Mouse (Mus musculus): ENCODE data around the gene Trabd2b. TPM values are rescaled to one million over a fixed set of nuclear protein-coding genes. Genes with fewer than 3 reads are reported as not detected.

Gene Trabd2b
- polyA plus RNA-seq, 1 experiment from 2014 or later, result 0.32 TPM

DNA sequence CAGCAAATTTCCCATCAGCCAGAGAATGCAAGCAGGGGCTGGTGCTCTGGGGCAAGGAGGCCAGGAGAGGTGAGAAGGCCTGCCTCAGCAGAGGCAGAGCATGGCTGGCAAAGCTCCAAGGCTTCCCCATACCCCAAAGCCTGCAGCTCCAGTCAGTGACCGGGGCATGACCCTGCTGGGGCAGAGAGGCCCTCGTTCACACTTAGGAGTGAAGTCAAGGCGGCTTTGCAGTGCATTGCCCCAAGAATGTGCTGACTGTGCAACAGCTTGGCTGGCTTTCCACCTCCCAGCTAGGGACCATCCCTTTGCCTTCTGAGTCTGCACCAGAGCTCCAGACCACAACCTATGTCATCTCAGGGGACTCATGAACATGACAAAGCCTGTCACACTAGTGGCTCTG is 152.0 kb downstream of the Trabd2b start:
- ATAC-seq (replicated peaks), result no peak
- 73% methylated on average over 3 of the region's 3 CpGs for WGBS
- H3K9ac ChIP-seq (replicated peaks), result no peak overlapping the region

GRCm38 (mm10) chr4:114560638-114561216 is 154.2 kb downstream of the Trabd2b start:
- ATAC-seq (replicated peaks), result no peak
- no peaks in the 10 kb centered on the region for H3K4me1 ChIP-seq
- WGBS, result 89% methylated on average over 17 of the region's 17 CpGs

More for the DNA sequence above, 152.0 kb downstream of the Trabd2b start:
- Histone ChIP-seq H3K27me3 (no peaks in the 10 kb centered on the region), H3K9me3 (no peaks in the 10 kb centered on the region), H3K4me3 (no peak overlapping the region), H3K27ac (replicated peaks) (no peak overlapping the region), H3K4me2 (replicated peaks) (no peak overlapping the region), H3K4me1 (no peaks in the 10 kb centered on the region), H3K36me3 (no peaks in the 10 kb centered on the region)

GRCm38 (mm10) chr4:114564131-114564695 is 157.7 kb downstream of the Trabd2b start:
- Histone ChIP-seq H3K27me3 (no peaks in the 10 kb centered on the region), H3K4me3 (no peak overlapping the region), H3K9ac (replicated peaks) (no peak overlapping the region), H3K9me3 (no peaks in the 10 kb centered on the region), H3K27ac (replicated peaks) (no peak overlapping the region), H3K4me2 (replicated peaks) (no peak overlapping the region), H3K4me1 (no peaks in the 10 kb centered on the region), H3K36me3 (no peaks in the 10 kb centered on the region)
- 56% methylated on average over 5 of the region's 5 CpGs for WGBS
- ATAC-seq (replicated peaks), result no peak

More at GRCm38 (mm10) chr4:114560638-114561216, 154.2 kb downstream of the Trabd2b start:
- Histone ChIP-seq H3K4me3 (no peak overlapping the region), H3K27me3 (no peaks in the 10 kb centered on the region), H3K4me2 (replicated peaks) (no peak overlapping the region), H3K36me3 (no peaks in the 10 kb centered on the region), H3K27ac (replicated peaks) (no peak overlapping the region), H3K9ac (replicated peaks) (no peak overlapping the region), H3K9me3 (no peaks in the 10 kb centered on the region)

DNA sequence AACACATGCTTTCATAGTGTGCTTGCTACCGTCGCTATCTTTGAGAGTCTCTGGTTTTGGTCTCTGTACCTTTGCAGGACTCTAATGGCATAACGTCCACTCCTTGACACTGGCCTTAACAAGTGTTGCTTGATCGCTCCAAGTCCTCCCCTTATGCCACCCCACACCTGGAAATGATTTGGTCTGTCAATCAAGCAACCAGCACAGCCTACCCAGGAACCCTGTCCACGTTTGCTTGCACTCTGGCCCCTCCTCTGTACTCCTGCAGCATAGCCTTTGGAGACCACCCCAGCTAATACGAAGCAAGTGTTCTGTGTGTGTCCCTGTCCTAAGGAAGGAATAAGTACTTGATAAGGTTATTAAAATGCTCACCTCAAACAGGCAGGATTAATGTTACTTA is 161.1 kb downstream of the Trabd2b start:
- Histone ChIP-seq H3K9me3 (no peaks in the 10 kb centered on the region), H3K9ac (replicated peaks) (no peak overlapping the region), H3K36me3 (no peaks in the 10 kb centered on the region), H3K4me3 (no peak overlapping the region), H3K4me1 (no peaks in the 10 kb centered on the region), H3K27ac (replicated peaks) (no peak overlapping the region), H3K4me2 (replicated peaks) (no peak overlapping the region), H3K27me3 (no peaks in the 10 kb centered on the region)
- no peak for ATAC-seq (replicated peaks)
- 79% methylated on average over 6 of the region's 6 CpGs for WGBS

DNA sequence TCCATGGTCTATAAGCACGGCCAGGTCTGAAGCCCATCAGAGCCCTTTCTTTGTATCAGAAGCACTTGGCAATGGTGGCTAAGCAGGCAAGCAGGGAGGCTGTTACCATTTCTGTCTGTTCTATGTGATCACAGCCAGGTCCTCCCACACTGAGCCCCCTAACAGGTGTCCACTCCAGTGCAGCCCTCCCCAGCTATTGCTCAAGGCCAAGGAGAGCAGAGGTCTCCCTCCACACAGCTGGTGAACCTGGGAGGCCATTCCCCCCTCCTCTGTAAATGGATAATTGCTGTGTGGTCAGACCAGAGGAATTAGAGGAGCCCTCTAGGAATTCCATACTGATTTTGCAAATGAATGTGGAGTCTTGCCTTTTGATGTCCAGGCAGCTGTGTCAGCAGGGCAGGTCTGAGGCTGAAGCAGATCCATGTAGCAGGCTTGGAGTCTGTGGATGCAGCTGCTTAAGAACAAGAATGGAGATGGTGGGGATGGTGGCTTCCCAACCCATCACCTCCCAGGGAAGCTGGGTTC is 161.6 kb downstream of the Trabd2b start:
- ATAC-seq (replicated peaks), result no peak
- no peak overlapping the region for H3K4me2 ChIP-seq (replicated peaks)
- 71% methylated on average over 1 of the region's 1 CpGs for WGBS
- no peaks in the 10 kb centered on the region for H3K36me3 ChIP-seq
- no peaks in the 10 kb centered on the region for H3K4me1 ChIP-seq
- H3K9me3 ChIP-seq, result no peaks in the 10 kb centered on the region
- no peak overlapping the region for H3K4me3 ChIP-seq
- H3K27me3 ChIP-seq, result no peaks in the 10 kb centered on the region
- no peak overlapping the region for H3K27ac ChIP-seq (replicated peaks)
- H3K9ac ChIP-seq (replicated peaks), result no peak overlapping the region

- Histone ChIP-seq H3K4me1 (no peaks in the 10 kb centered on the region), H3K27ac (replicated peaks) (no peak overlapping the region), H3K27me3 (no peaks in the 10 kb centered on the region), H3K9me3 (no peaks in the 10 kb centered on the region), H3K4me2 (replicated peaks) (no peak overlapping the region), H3K4me3 (no peak overlapping the region), H3K36me3 (no peaks in the 10 kb centered on the region), H3K9ac (replicated peaks) (no peak overlapping the region)
- WGBS, result 54% methylated on average over 12 of the region's 12 CpGs
- peak; percentile 57; the same call in 1 of the 2 replicates for ATAC-seq (replicated peaks)
Measured at GRCm38 (mm10) chr4:114578153-114578950, 171.8 kb downstream of the Trabd2b start.

DNA sequence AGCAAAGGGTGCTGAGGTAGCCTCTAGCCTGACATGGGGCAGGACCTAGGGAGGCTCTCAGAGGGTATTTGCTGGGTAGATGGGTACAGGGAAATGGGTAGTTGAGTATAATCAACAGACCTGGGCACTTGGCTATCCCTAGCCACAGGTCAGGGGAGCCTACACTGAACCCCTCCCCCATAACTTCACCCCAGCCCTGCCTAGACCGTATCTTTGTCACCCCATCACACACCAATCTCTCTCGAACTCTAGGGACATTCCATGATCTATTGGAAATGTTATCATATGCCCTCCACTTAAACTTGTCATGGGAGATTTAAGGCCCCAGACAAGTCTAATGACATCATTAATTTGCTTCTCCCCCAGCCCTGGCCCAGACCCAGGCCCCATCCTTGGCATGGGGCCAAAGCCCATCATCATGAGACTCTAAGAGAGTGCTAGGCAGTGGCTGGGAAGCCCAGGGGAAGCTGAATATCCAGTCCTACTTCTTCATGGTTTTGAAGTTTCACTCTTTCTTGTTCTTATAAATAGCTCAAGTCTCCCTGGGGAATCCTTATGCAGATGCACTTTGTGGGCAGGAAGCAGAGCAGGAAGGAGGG is 177.1 kb downstream of the Trabd2b start:
- Histone ChIP-seq H3K36me3 (no peaks in the 10 kb centered on the region), H3K4me1 (no peaks in the 10 kb centered on the region; the same call in 1 of the 2 replicates), H3K27ac (replicated peaks) (no peak overlapping the region), H3K4me2 (replicated peaks) (no peak overlapping the region), H3K9me3 (no peaks in the 10 kb centered on the region), H3K9ac (replicated peaks) (no peak overlapping the region), H3K27me3 (no peaks in the 10 kb centered on the region), H3K4me3 (no peak overlapping the region)
- 74% methylated on average over 2 of the region's 2 CpGs for WGBS
- no peak for ATAC-seq (replicated peaks)

DNA sequence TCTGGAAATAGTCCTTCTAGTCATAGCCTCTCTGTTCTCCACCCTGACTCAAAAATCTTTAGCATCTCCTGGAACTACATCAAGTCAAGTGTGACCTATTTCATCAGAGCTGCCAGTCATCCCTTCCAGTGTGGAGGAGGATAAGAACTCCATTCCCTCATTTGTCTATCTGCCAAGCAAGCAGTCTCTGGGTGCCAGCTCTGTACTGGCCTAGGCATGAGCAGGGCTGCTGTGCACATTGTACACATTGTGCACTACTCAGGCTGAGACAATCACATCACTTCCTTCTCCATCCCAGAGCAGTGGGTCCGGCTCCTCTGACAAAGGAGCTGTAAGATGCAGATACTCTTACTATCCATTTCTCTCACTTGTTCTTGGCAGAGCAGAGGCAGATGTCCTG is 178.2 kb downstream of the Trabd2b start:
- no peak overlapping the region for H3K27ac ChIP-seq (replicated peaks)
- no peak overlapping the region for H3K4me2 ChIP-seq (replicated peaks)
- H3K4me3 ChIP-seq, result no peak overlapping the region
- no peak for ATAC-seq (replicated peaks)
- H3K9ac ChIP-seq (replicated peaks), result no peak overlapping the region
- no peaks in the 10 kb centered on the region for H3K9me3 ChIP-seq
- no peaks in the 10 kb centered on the region; the same call in 1 of the 2 replicates for H3K4me1 ChIP-seq
- 62% methylated on average over 1 of the region's 1 CpGs for WGBS
- H3K27me3 ChIP-seq, result no peaks in the 10 kb centered on the region
- no peaks in the 10 kb centered on the region for H3K36me3 ChIP-seq

- Histone ChIP-seq H3K27me3 (no peaks in the 10 kb centered on the region), H3K4me3 (no peak overlapping the region), H3K4me1 (no peaks in the 10 kb centered on the region), H3K4me2 (replicated peaks) (no peak overlapping the region), H3K9ac (replicated peaks) (no peak overlapping the region), H3K27ac (replicated peaks) (no peak overlapping the region), H3K36me3 (no peaks in the 10 kb centered on the region), H3K9me3 (no peaks in the 10 kb centered on the region)
- WGBS, result 69% methylated on average over 13 of the region's 13 CpGs
- no peak for ATAC-seq (replicated peaks)
Measured at GRCm38 (mm10) chr4:114593554-114594215, 187.2 kb downstream of the Trabd2b start.

DNA sequence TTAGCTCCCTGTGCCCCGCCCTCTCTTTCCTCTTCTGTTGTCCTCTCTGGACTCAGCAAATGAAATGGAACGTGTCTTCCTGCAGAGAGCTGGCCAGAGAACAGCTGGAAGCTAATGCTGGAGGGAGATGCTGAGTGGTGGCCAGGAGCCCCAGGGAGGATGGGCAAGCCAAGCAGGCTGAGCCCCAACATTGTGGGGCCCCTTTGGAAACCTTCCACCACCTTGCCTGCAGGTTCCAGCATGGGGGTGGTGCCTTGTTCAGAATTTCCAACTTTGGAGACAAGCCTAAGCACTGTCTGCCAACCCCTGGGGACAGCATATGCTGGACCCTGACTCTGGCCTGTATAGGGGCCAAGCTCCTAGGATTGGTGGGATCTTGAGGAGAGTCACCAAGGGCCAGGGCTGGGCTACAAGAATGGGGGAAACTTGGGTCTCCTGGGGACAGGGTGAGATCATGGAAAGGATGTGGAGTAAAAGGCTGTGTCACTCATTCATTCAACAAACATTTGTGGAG is 188.7 kb downstream of the Trabd2b start:
- WGBS, result 32% methylated on average over 2 of the region's 2 CpGs
- no peak overlapping the region for H3K27ac ChIP-seq (replicated peaks)
- no peaks in the 10 kb centered on the region for H3K27me3 ChIP-seq
- no peak overlapping the region for H3K4me2 ChIP-seq (replicated peaks)
- H3K4me3 ChIP-seq, result no peak overlapping the region
- H3K4me1 ChIP-seq, result no peaks in the 10 kb centered on the region
- no peak overlapping the region for H3K9ac ChIP-seq (replicated peaks)
- no peaks in the 10 kb centered on the region for H3K36me3 ChIP-seq
- no peak for ATAC-seq (replicated peaks)
- H3K9me3 ChIP-seq, result no peaks in the 10 kb centered on the region

DNA sequence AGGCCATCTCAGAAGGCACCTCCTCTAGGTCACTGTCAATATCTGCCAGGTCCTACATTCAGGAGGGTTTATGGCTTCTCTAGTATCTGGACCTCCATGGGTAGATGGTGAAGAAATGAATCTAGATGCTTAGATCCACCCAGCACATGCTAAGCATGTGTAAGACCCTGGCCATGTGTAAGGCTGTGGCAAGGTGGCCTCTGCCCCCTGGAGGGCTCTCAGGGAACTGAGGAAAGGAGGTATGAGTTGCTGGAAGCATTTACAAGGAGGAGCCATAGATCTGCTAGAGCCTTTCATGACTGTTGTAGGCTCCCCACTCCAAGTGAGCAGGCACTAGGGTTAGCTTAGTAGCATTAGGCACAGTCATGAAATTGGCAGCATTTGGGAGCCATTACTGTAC is 192.6 kb downstream of the Trabd2b start:
- Histone ChIP-seq H3K4me1 (no peaks in the 10 kb centered on the region), H3K9ac (replicated peaks) (no peak overlapping the region), H3K4me2 (replicated peaks) (no peak overlapping the region), H3K9me3 (no peaks in the 10 kb centered on the region), H3K36me3 (no peaks in the 10 kb centered on the region), H3K4me3 (no peak overlapping the region), H3K27me3 (no peaks in the 10 kb centered on the region), H3K27ac (replicated peaks) (no peak overlapping the region)
- 0 out of 2 replicates have a peak, but pooled peaks have one; percentile 24 for ATAC-seq (replicated peaks)

Data from forebrain, embryonic 15.5 days (tissue).